Mouse (Mus musculus) megakaryocyte, embryonic 14.5 days (primary cell): ENCODE results near the gene St6galnac3.

Experiments used
- FLI1 ChIP-seq: IDR thresholded peaks from 2 replicates; pipeline ENCODE4 v1.6.1; 2012; ENCODE audit warnings: low read length, inconsistent platforms, mixed read lengths
- GATA1 ChIP-seq: IDR thresholded peaks from 3 replicates; pipeline ENCODE4 v1.6.1; 2012; ENCODE audit warnings: mixed read lengths, low read length, inconsistent platforms, borderline replicate concordance

GRCm38 (mm10) chr3:153599179-153599578 is 125.8 kb downstream of the St6galnac3 start:
- TF ChIP-seq GATA1 (no peak), FLI1 (no peak)
